Mouse (Mus musculus): ENCODE data around the gene Ctrb1. TPM values are rescaled to one million over a fixed set of nuclear protein-coding genes. Genes with fewer than 3 reads are reported as not detected.

The Ctrb1 gene
- polyA plus RNA-seq, 1 experiment: 0.22 TPM

DNA sequence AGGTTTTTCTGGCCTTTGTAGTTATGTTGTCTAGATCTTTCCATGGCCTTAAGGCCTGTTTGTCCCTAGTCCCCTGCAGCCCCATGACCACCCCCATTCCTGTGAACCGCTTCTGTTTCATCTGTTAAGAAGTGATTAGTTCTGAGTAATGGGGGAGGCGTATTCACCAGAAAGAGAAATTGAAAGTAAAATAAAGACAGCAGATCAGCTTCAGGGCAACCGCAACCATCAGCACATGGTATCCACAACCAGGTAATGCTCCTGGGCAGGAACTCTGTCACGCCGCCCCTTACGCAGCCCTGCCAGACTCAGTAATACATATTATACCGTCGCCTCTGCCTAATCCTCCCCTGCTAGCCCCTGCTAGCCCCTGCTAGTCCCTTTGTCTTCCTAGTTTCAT is 45.1 kb downstream of the Ctrb1 start:
- no peak for DNase-seq (ENCODE audit: low read depth)
- no peak for TF ChIP-seq CTCF (IDR thresholded peaks at IDR 0.05; ENCODE audit: borderline replicate concordance, extremely low read depth, insufficient read depth, insufficient read length)
- TF ChIP-seq POLR2A (IDR thresholded peaks at IDR 0.05; ENCODE audit: borderline replicate concordance, extremely low read depth, insufficient read depth, insufficient read length, poor library complexity, severe bottlenecking): no peak

GRCm38 (mm10) chr8:111644286-111645051 is 46.3 kb downstream of the Ctrb1 start:
- DNase-seq (ENCODE audit: low read depth): peak; percentile 63

DNA sequence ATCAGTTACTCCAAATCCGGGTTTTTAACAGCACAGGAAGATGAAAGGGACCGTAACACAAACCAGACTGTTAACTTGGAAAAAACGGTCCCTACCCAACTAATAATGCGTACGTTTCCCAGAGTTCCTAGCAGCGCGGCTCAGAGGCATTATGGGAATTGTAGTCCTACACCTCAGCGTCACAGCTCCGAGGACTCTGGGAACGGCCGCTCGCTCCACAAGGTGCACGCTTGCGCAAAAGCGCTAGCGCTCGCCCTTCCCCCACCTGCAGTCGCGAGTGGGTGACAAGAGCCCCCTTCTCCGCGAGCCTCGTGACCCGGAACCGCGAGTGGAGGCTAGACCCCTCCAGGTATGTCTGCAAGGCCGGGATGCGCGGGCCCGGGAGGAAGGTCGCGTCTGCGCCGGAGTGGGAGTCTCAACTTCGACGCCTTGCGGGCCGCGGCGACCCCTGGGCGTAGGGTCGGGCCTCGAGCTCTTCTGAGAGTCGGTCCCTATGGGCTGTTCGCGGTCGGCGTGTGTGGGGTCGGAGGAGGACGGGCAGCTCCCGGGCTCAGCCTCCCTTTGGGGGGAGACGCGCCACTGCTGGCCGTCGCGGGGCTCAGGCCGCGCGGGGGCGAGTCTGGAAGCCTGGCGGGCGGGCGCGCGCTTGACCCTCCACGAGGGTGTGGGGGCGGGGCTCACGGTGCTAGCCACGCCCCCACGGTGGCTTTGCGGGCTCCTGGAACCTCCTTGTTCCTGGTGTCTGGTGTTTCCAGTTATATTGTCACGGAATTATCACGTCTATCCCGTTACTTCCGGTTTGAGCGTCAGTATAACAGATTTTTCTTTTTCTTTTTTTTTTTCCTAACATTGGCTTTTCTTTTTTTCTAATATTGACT is 47.3 kb downstream of the Ctrb1 start, which contains the start of gene Zfp1:
Gene Zfp1 (plus strand): TSS at position 138 of the 878 bp plus-strand sequence.
- TF ChIP-seq CTCF (IDR thresholded peaks at IDR 0.05; ENCODE audit: borderline replicate concordance, extremely low read depth, insufficient read depth, insufficient read length): no peak
- TF ChIP-seq POLR2A (IDR thresholded peaks at IDR 0.05; ENCODE audit: borderline replicate concordance, extremely low read depth, insufficient read depth, insufficient read length, poor library complexity, severe bottlenecking): peak; percentile 90
- DNase-seq (ENCODE audit: low read depth): peak; percentile 99

GRCm38 (mm10) chr8:111642939-111643263 is 47.9 kb downstream of the Ctrb1 start:
- TF ChIP-seq CTCF (IDR thresholded peaks at IDR 0.05; ENCODE audit: borderline replicate concordance, extremely low read depth, insufficient read depth, insufficient read length) (no peak), POLR2A (IDR thresholded peaks at IDR 0.05; ENCODE audit: borderline replicate concordance, extremely low read depth, insufficient read depth, insufficient read length, poor library complexity, severe bottlenecking) (no peak)

GRCm38 (mm10) chr8:111642496-111642895 is 48.3 kb downstream of the Ctrb1 start:
- DNase-seq (ENCODE audit: low read depth): no peak
- no peak for TF ChIP-seq CTCF (IDR thresholded peaks at IDR 0.05; ENCODE audit: borderline replicate concordance, extremely low read depth, insufficient read depth, insufficient read length)
- TF ChIP-seq POLR2A (IDR thresholded peaks at IDR 0.05; ENCODE audit: borderline replicate concordance, extremely low read depth, insufficient read depth, insufficient read length, poor library complexity, severe bottlenecking): no peak

More at GRCm38 (mm10) chr8:111642939-111643263, 47.9 kb downstream of the Ctrb1 start:
- no peak for DNase-seq (ENCODE audit: low read depth)

DNA sequence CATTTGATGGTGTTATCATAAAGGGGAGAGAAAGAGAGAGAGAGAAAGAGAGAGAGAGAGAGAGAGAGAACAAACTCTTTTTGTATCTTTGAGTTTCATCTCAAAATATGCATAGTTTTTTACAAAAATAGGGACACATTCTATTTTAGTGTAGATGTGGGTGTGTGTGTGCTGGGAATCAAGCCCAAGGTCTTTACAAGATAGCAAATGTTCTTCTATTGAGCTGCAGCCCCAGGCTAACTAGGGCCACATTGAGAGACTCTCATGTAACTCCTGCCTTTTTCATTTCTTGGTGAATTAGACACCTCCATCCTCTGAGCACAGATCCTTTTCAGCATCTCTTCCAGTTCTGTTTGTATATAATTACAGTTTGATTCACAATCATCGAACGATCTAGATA is 49.7 kb downstream of the Ctrb1 start:
- no peak for TF ChIP-seq POLR2A (IDR thresholded peaks at IDR 0.05; ENCODE audit: borderline replicate concordance, extremely low read depth, insufficient read depth, insufficient read length, poor library complexity, severe bottlenecking)
- no peak for TF ChIP-seq CTCF (IDR thresholded peaks at IDR 0.05; ENCODE audit: borderline replicate concordance, extremely low read depth, insufficient read depth, insufficient read length)
- DNase-seq (ENCODE audit: low read depth): no peak

- TF ChIP-seq POLR2A (IDR thresholded peaks at IDR 0.05; ENCODE audit: borderline replicate concordance, extremely low read depth, insufficient read depth, insufficient read length, poor library complexity, severe bottlenecking): no peak
Observed at GRCm38 (mm10) chr8:111638086-111638485, 52.7 kb downstream of the Ctrb1 start.

More at GRCm38 (mm10) chr8:111638086-111638485, 52.7 kb downstream of the Ctrb1 start:
- DNase-seq (ENCODE audit: low read depth): no peak

Other genes starting within 250 kb of the Ctrb1 start
- gene Wdr59, start 168.9 kb downstream of the Ctrb1 start, polyA plus RNA-seq (2012; rRNA removed): 14.2 and 16.0 TPM in 2 replicates
- gene Znrf1, start 154.9 kb downstream of the Ctrb1 start, polyA plus RNA-seq (2012; rRNA removed): 237 and 293 TPM in 2 replicates
- gene Ldhd, start 60.6 kb downstream of the Ctrb1 start, polyA plus RNA-seq (2012; rRNA removed): 0.58 and 0.68 TPM in 2 replicates
- gene Zfp1, start 47.6 kb downstream of the Ctrb1 start, polyA plus RNA-seq (2012; rRNA removed): 25.6 and 25.9 TPM in 2 replicates
- gene Bcar1, start 52.8 kb upstream of the Ctrb1 start, polyA plus RNA-seq (2012; rRNA removed): 101 and 113 TPM in 2 replicates
- 65.0 and 97.6 TPM in 2 replicates for gene Cfdp1, start 163.3 kb upstream of the Ctrb1 start, polyA plus RNA-seq (2012; rRNA removed)
- 3.8 and 4.1 TPM in 2 replicates for gene Tmem170, start 185.7 kb upstream of the Ctrb1 start, polyA plus RNA-seq (2012; rRNA removed)
- gene Chst5, start 219.4 kb upstream of the Ctrb1 start, polyA plus RNA-seq (2012; rRNA removed): 3.6 and 3.9 TPM in 2 replicates
- gene Tmem231, start 242.9 kb upstream of the Ctrb1 start, polyA plus RNA-seq (2012; rRNA removed): 16.8 and 17.2 TPM in 2 replicates
- 164 TPM in 2 replicates for gene Gabarapl2, start 249.7 kb upstream of the Ctrb1 start, polyA plus RNA-seq (2012; rRNA removed)

Data from brain, embryonic 14.5 days (tissue).